Mouse (Mus musculus) thymus, adult 2 months (tissue): ENCODE measurements at regions not wholly inside any gene's neighbourhood (a gene's known extent, or its start where the extent isn't known, plus 50 kb on each side); places are given as distances from the start of the nearest gene placed in this dataset.

Experiments
- DNase-seq: peaks from one replicate; pipeline ENCODE4 v3.0.0; 2021
- H3K27ac ChIP-seq: fragments of 200-500 bp; 2 replicates; pipeline ENCODE4 v1.5.1; 2012; ENCODE audit warnings: low read length, control low read depth; ENCODE audit not compliant: control insufficient read depth, insufficient read depth
- H3K27me3 ChIP-seq: fragments of 200-500 bp; 2 replicates; pipeline ENCODE4 v1.6.1; 2012; ENCODE audit warnings: mild to moderate bottlenecking, low read length, moderate library complexity, mixed read lengths; ENCODE audit not compliant: control insufficient read depth, insufficient read depth
- H3K36me3 ChIP-seq: fragments of 200-500 bp; 2 replicates; pipeline ENCODE4 v1.6.1; 2012; ENCODE audit warnings: mild to moderate bottlenecking, low read length, moderate library complexity; ENCODE audit not compliant: control insufficient read depth, insufficient read depth
- H3K4me1 ChIP-seq: fragments of 200-500 bp; replicated peaks from 2 replicates; pipeline ENCODE4 v1.6.1; 2012; ENCODE audit warnings: low read length; ENCODE audit not compliant: control insufficient read depth, insufficient read depth
- H3K4me3 ChIP-seq: fragments of 200-500 bp; 2 replicates; pipeline ENCODE4 v1.5.1; 2012; ENCODE audit warnings: mild to moderate bottlenecking, low read length, control low read depth, moderate library complexity; ENCODE audit not compliant: control insufficient read depth, insufficient read depth
- CTCF ChIP-seq: fragments of 200-500 bp; IDR thresholded peaks from 2 replicates; pipeline ENCODE4 v1.5.1; 2012; ENCODE audit warnings: mild to moderate bottlenecking, control low read depth, low read length, moderate library complexity, borderline replicate concordance; ENCODE audit not compliant: control insufficient read depth, poor library complexity, insufficient read depth; ENCODE audit errors: extremely low read depth
- POLR2A ChIP-seq: fragments of 200-500 bp; IDR thresholded peaks from 2 replicates; pipeline ENCODE4 v1.6.1; 2012; ENCODE audit warnings: mild to moderate bottlenecking, low read length, control low read depth, moderate library complexity; ENCODE audit not compliant: control insufficient read depth, poor library complexity, insufficient read depth; ENCODE audit errors: extremely low read depth
- WGBS: fragments of 180-500 bp; shearing (Covaris S2); methylation state at CpG from one replicate; pipeline ENCODE4 v1.1.7; 2018; 5-methylcytosine and 5-hydroxymethylcytosine counted together

GRCm38 (mm10) chr2:28287210-28287860 is 94.5 kb downstream of the Olfm1 start:
- DNase-seq: no peak
- TF ChIP-seq CTCF (no peak), POLR2A (no peak)
- 64% methylated on average over 10 of the region's 10 CpGs for WGBS
- Histone ChIP-seq H3K27me3 (no peaks in the 10 kb centered on the region), H3K36me3 (no peaks in the 10 kb centered on the region), H3K4me3 (no peak overlapping the region), H3K27ac (no peak overlapping the region), H3K4me1 (no peaks in the 10 kb centered on the region)

- DNase-seq: no peak
- Histone ChIP-seq H3K27me3 (no peaks in the 10 kb centered on the region), H3K36me3 (no peaks in the 10 kb centered on the region), H3K27ac (no peak overlapping the region), H3K4me3 (no peak overlapping the region), H3K4me1 (no peaks in the 10 kb centered on the region)
- TF ChIP-seq CTCF: no peak
- TF ChIP-seq POLR2A: no peak
- 66% methylated on average over 6 of the region's 6 CpGs for WGBS
These were observed 96.5 kb downstream of the Olfm1 start for GRCm38 (mm10) chr2:28289339-28289738.

DNA sequence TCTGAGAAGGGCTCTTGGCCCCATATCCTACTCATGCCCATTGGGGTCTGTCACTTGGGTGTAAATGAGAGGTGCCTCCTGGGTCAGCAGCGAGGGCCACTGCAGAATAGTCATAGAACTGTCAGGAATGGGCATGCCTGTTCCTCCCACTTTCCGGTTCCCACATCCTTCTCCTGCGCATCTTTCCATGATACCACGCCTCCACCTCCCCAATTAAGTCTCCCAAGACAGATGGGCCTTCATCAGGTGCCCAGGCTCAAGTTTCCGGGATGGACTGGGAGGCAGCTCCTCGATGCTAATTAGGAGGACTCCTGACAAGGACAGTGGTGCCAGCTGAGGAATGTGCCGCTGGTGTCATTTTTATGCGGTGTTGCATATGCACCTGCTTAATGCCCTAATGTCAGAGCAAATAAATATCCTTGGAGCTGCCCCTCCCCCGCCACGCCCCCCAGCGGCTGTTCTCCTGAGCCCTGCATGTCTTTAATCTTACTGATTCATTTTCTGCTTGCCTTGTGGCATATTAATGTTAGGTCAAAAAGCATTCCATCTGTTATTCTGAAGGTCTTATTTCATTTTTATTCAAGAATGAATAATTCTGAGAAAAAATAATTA is 97.2 kb downstream of the Olfm1 start:
- H3K36me3 ChIP-seq: no peaks in the 10 kb centered on the region
- no peak overlapping the region for H3K27ac ChIP-seq
- H3K4me1 ChIP-seq: no peaks in the 10 kb centered on the region
- no peak for DNase-seq
- H3K27me3 ChIP-seq: no peaks in the 10 kb centered on the region
- TF ChIP-seq POLR2A: no peak
- TF ChIP-seq CTCF: no peak
- H3K4me3 ChIP-seq: no peak overlapping the region
- WGBS: 83% methylated on average over 11 of the region's 11 CpGs

DNA sequence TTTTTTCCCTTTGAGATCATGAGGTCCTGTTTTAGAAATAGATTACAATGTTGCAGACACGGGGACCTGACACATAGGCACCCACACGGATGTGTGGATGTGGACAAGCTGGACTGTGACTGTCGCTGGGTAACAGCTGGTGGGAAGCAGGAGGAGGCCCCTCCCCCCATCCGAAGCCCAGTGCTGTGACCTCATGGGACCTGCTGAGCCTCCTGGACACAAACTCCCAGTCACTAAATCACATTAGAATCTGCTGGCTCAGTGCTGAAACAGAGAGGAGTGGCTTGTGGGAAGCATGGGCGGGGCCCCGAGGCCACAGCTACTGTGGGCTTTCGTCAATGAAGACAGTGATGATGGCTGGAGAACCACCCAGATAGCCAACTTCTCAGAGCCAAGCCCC is 101.7 kb downstream of the Olfm1 start:
- WGBS: 66% methylated on average over 7 of the region's 7 CpGs
- no peaks in the 10 kb centered on the region for H3K27me3 ChIP-seq
- TF ChIP-seq CTCF (no peak), POLR2A (no peak)
- no peak for DNase-seq
- H3K27ac ChIP-seq: no peak overlapping the region
- H3K4me1 ChIP-seq: no peaks in the 10 kb centered on the region
- no peaks in the 10 kb centered on the region for H3K36me3 ChIP-seq
- no peak overlapping the region for H3K4me3 ChIP-seq

- Histone ChIP-seq H3K27me3 (no peaks in the 10 kb centered on the region), H3K27ac (no peak overlapping the region)
- WGBS: 92% methylated on average over 12 of the region's 12 CpGs
These were observed 103.4 kb downstream of the Olfm1 start for GRCm38 (mm10) chr2:28296183-28296582.

DNA sequence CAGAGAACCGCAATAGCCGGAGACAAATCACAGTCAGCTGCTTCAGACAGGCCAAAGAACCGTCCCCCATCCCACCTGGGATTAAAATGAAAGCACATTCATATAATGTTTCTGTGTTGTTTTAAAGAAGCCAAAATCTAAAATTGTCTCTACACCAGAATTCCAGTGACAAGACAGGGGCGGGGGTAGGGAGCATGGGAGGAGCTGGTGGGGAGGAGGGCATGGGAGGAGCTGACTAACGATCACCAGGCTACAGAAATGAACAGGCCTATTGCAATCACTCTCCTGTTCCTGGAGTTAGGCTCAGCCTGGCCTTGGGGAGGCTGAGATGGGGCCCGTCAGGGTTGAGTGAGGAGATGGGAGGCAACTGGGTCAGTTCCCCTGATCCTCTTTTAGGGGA is 105.9 kb downstream of the Olfm1 start:
- no peak for TF ChIP-seq POLR2A
- no peak for TF ChIP-seq CTCF
- no peaks in the 10 kb centered on the region for H3K36me3 ChIP-seq
- no peak overlapping the region for H3K4me3 ChIP-seq
- DNase-seq: no peak
- H3K4me1 ChIP-seq: no peaks in the 10 kb centered on the region
- WGBS: 78% methylated on average over 6 of the region's 6 CpGs
- H3K27me3 ChIP-seq: no peaks in the 10 kb centered on the region
- H3K27ac ChIP-seq: no peak overlapping the region

More at GRCm38 (mm10) chr2:28296183-28296582, 103.4 kb downstream of the Olfm1 start:
- Histone ChIP-seq H3K4me3 (no peak overlapping the region), H3K36me3 (no peaks in the 10 kb centered on the region), H3K4me1 (no peaks in the 10 kb centered on the region)
- no peak for DNase-seq
- TF ChIP-seq POLR2A (no peak), CTCF (no peak)
